Mouse (Mus musculus) neural tube, embryonic 11.5 days (tissue): Measurements from ENCODE around the gene Fam3c. TPM values are rescaled to one million over a fixed set of nuclear protein-coding genes. Genes with fewer than 3 reads are reported as not detected.

Source experiments
- ATAC-seq: fragments of 200-750 bp; cut with Nextera tagmentation; 2 replicates; pipeline ENCODE4 v1.8.0; 2017; ENCODE audit warnings: moderate number of reproducible peaks, mild to moderate bottlenecking, moderate TSS enrichment, moderate library complexity; ENCODE audit not compliant: insufficient read depth, low FRiP score, low TSS enrichment
- DNase-seq: peaks from one replicate; pipeline ENCODE4 v3.0.0-alpha.2; 2015; ENCODE audit warnings: low spot score
- H3K27ac ChIP-seq: fragments of 300-500 bp; sonication (generic); 2 replicates; pipeline ENCODE4 v1.5.1; 2014; ENCODE audit warnings: low read depth, mild to moderate bottlenecking, low read length
- H3K27me3 ChIP-seq: fragments of 300-500 bp; sonication (generic); 2 replicates; pipeline ENCODE4 v1.6.1; 2014; ENCODE audit warnings: mild to moderate bottlenecking, low read length, mixed read lengths; ENCODE audit not compliant: control insufficient read depth, insufficient read depth
- H3K36me3 ChIP-seq: fragments of 300-500 bp; sonication (generic); 2 replicates; pipeline ENCODE4 v1.6.1; 2014; ENCODE audit warnings: mild to moderate bottlenecking, low read length, moderate library complexity, mixed read lengths; ENCODE audit not compliant: control insufficient read depth, insufficient read depth
- H3K4me1 ChIP-seq: fragments of 300-500 bp; sonication (generic); 2 replicates; pipeline ENCODE4 v1.6.1; 2014; ENCODE audit warnings: low read length, mixed read lengths; ENCODE audit not compliant: control insufficient read depth, insufficient read depth
- H3K4me2 ChIP-seq: fragments of 300-500 bp; sonication (generic); 2 replicates; pipeline ENCODE4 v1.6.1; 2014; ENCODE audit warnings: low read depth, mild to moderate bottlenecking, moderate library complexity
- H3K4me3 ChIP-seq: fragments of 300-500 bp; sonication (generic); 2 replicates; pipeline ENCODE4 v1.5.1; 2014; ENCODE audit warnings: low read depth, low read length
- H3K9ac ChIP-seq: fragments of 300-500 bp; sonication (generic); 2 replicates; pipeline ENCODE4 v1.6.1; 2014; ENCODE audit warnings: mild to moderate bottlenecking, low read length
- H3K9me3 ChIP-seq: fragments of 300-500 bp; sonication (generic); 2 replicates; pipeline ENCODE4 v1.6.1; 2016; ENCODE audit warnings: low read length; ENCODE audit not compliant: control insufficient read depth
- WGBS: fragments of 180-500 bp; shearing (Covaris S2); extraction: QIAGEN DNeasy Blood & Tissue Kit; methylation state at CpG from one replicate; pipeline ENCODE4 v1.1.7; 2014; 5-methylcytosine and 5-hydroxymethylcytosine counted together
- polyA plus RNA-seq: library from polyadenylated mRNA; unstranded; fragments of >200 nt; fragmentation: Nextera tagmentation; extraction: Ambion mirVana; gene quantifications from 2 replicates; pipeline ENCODE4 v1.2.1, GENCODE M21; 2014

Fam3c gene
- polyA plus RNA-seq, 1 experiment from 2014 or later = 33.4 TPM

- Histone ChIP-seq H3K4me3 (no peak overlapping the region), H3K27me3 (peaks cover 35% of the 10 kb centered on the region), H3K4me2 (no peak overlapping the region), H3K9ac (no peak overlapping the region), H3K4me1 (peaks cover 15% of the 10 kb centered on the region), H3K9me3 (no peaks in the 10 kb centered on the region), H3K27ac (no peak overlapping the region), H3K36me3 (no peaks in the 10 kb centered on the region)
- DNase-seq = no peak
- ATAC-seq = no peak
- 65% methylated on average over 8 of the region's 8 CpGs for WGBS
Measured at GRCm38 (mm10) chr6:22290790-22291189, 65.3 kb downstream of the Fam3c start.

- DNase-seq (peak; percentile 26), ATAC-seq (no peak)
- H3K4me3 ChIP-seq = peak overlapping the region; percentile 33
- peaks cover 15% of the 10 kb centered on the region for H3K4me1 ChIP-seq
- H3K9me3 ChIP-seq = no peaks in the 10 kb centered on the region
- under 1% methylated on average over 21 of the region's 21 CpGs for WGBS
- no peak overlapping the region for H3K9ac ChIP-seq
- H3K36me3 ChIP-seq = no peaks in the 10 kb centered on the region
- H3K27me3 ChIP-seq = peaks cover 35% of the 10 kb centered on the region
- H3K27ac ChIP-seq = no peak overlapping the region
- H3K4me2 ChIP-seq = peak overlapping the region; percentile 71
Measured at GRCm38 (mm10) chr6:22289461-22290021, 66.5 kb downstream of the Fam3c start.

- Histone ChIP-seq H3K9ac (peak overlapping the region; percentile 41), H3K36me3 (no peaks in the 10 kb centered on the region), H3K9me3 (no peaks in the 10 kb centered on the region), H3K4me1 (peaks cover 15% of the 10 kb centered on the region), H3K4me3 (peak overlapping the region; percentile 33), H3K27me3 (peaks cover 35% of the 10 kb centered on the region), H3K4me2 (peak overlapping the region; percentile 71), H3K27ac (no peak overlapping the region)
- WGBS = under 1% methylated on average over 38 of the region's 38 CpGs
- peak; percentile 58; the same call in 1 of the 2 replicates for ATAC-seq
- peak; percentile 64 for DNase-seq
Measured at GRCm38 (mm10) chr6:22288737-22289460, 67.1 kb downstream of the Fam3c start.

- Histone ChIP-seq H3K9me3 (no peaks in the 10 kb centered on the region), H3K36me3 (no peaks in the 10 kb centered on the region), H3K4me1 (peaks cover 15% of the 10 kb centered on the region), H3K27me3 (peaks cover 35% of the 10 kb centered on the region), H3K9ac (peak within 1 kb of the TSS; percentile 41), H3K4me2 (peak within 1 kb of the TSS; percentile 71), H3K27ac (no peak within 1 kb of the TSS), H3K4me3 (peak within 1 kb of the TSS; percentile 33)
- DNase-seq (peak; percentile 63), ATAC-seq (peak; percentile 74)
- 1% methylated on average over 20 of the region's 20 CpGs for WGBS
Measured at GRCm38 (mm10) chr6:22288004-22288736, 67.9 kb downstream of the Fam3c start, which contains the start of gene Wnt16. TSS of gene Wnt16 (plus strand) at chr6:22288227.

- no peak overlapping the region for H3K4me2 ChIP-seq
- WGBS = 82% methylated on average over 4 of the region's 4 CpGs
- H3K36me3 ChIP-seq = no peaks in the 10 kb centered on the region
- peaks cover 4% of the 10 kb centered on the region for H3K27me3 ChIP-seq
- no peak overlapping the region for H3K4me3 ChIP-seq
- no peak overlapping the region for H3K27ac ChIP-seq
- DNase-seq (no peak), ATAC-seq (no peak)
- H3K9me3 ChIP-seq = no peaks in the 10 kb centered on the region
- no peak overlapping the region for H3K9ac ChIP-seq
- no peaks in the 10 kb centered on the region for H3K4me1 ChIP-seq
Measured at GRCm38 (mm10) chr6:22282405-22282804, 73.6 kb downstream of the Fam3c start.

- Histone ChIP-seq H3K9me3 (no peaks in the 10 kb centered on the region), H3K9ac (no peak overlapping the region), H3K27ac (no peak overlapping the region), H3K36me3 (no peaks in the 10 kb centered on the region), H3K4me2 (no peak overlapping the region), H3K4me1 (no peaks in the 10 kb centered on the region), H3K4me3 (no peak overlapping the region), H3K27me3 (no peaks in the 10 kb centered on the region)
- no peak for DNase-seq
- ATAC-seq = no peak
- 55% methylated on average over 14 of the region's 14 CpGs for WGBS
Measured at GRCm38 (mm10) chr6:22280217-22280861, 75.7 kb downstream of the Fam3c start.

- DNase-seq (no peak), ATAC-seq (no peak)
- H3K4me1 ChIP-seq = no peaks in the 10 kb centered on the region
- no peak overlapping the region for H3K27ac ChIP-seq
- WGBS = 89% methylated on average over 3 of the region's 3 CpGs
- H3K36me3 ChIP-seq = no peaks in the 10 kb centered on the region
- no peak overlapping the region for H3K4me3 ChIP-seq
- H3K9me3 ChIP-seq = no peaks in the 10 kb centered on the region
- H3K4me2 ChIP-seq = no peak overlapping the region
- no peaks in the 10 kb centered on the region for H3K27me3 ChIP-seq
- no peak overlapping the region for H3K9ac ChIP-seq
Measured at GRCm38 (mm10) chr6:22277941-22278340, 78.1 kb downstream of the Fam3c start.

- WGBS = 87% methylated on average over 8 of the region's 8 CpGs
Measured at GRCm38 (mm10) chr6:22269840-22270521, 86.1 kb downstream of the Fam3c start.

More at GRCm38 (mm10) chr6:22269840-22270521, 86.1 kb downstream of the Fam3c start:
- Histone ChIP-seq H3K9ac (no peak overlapping the region), H3K36me3 (no peaks in the 10 kb centered on the region), H3K4me1 (no peaks in the 10 kb centered on the region), H3K9me3 (no peaks in the 10 kb centered on the region), H3K4me2 (no peak overlapping the region), H3K4me3 (no peak overlapping the region), H3K27me3 (no peaks in the 10 kb centered on the region), H3K27ac (no peak overlapping the region)
- DNase-seq (no peak), ATAC-seq (no peak)
